Mouse (Mus musculus) stomach, postnatal 0 days (tissue): ENCODE measurements around the gene Specc1.

ENCODE experiments used
- CTCF ChIP-seq: IDR thresholded peaks from 2 replicates; pipeline ENCODE4 v1.5.1; 2016; ENCODE audit warnings: antibody characterized with exemption, low read depth, mild to moderate bottlenecking, moderate library complexity
- EP300 ChIP-seq: optimal IDR thresholded peaks from 2 replicates; pipeline ENCODE3; 2016; ENCODE audit warnings: antibody characterized with exemption

GRCm38 (mm10) chr11:62177395-62178113, 221.0 kb downstream of the Specc1 start:
- TF ChIP-seq CTCF (no peak), EP300 (no peak)
